Mouse (Mus musculus): ENCODE measurements around the gene Ybey. TPM values are rescaled to one million over a fixed set of nuclear protein-coding genes. Genes with fewer than 3 reads are reported as not detected.
A peak's percentile ranks its signal among the peaks of the same experiment; 100 is the strongest.

Ybey gene
- 1 to 10 TPM in 21 of 26 experiments, under 1 TPM in 4, not detected in 1; 0.37 to 7.0 (median 2.4) TPM for total RNA-seq (2018; cell fraction: chromatin; rRNA removed)
- 1 to 10 TPM in 22 of 26 experiments, under 1 TPM in 4; 0.57 to 3.4 (median 2.1) TPM for total RNA-seq (2018; cell fraction: cytosol; rRNA removed)
- total RNA-seq (2018; cell fraction: nucleus; rRNA removed): 1 to 10 TPM in 21 of 26 experiments, under 1 TPM in 5; 0.68 to 8.3 (median 2.2) TPM
- 1.3 to 2.1 TPM (median 1.9 TPM) in 3 replicates for polyA plus RNA-seq (2018)

GRCm38 (mm10) chr10:76468203-76469162 is at the start of gene Ybey, which contains the start of gene Mcm3ap:
Gene Ybey (minus strand): TSS chr10:76469114.
Gene Mcm3ap (plus strand): TSS chr10:76468927.
- Histone ChIP-seq H3K36me3 (ENCODE audit: inconsistent target) (peaks cover 25% of the 10 kb centered on the region), H3K79me2 (ENCODE audit: inconsistent target) (peaks cover 45% of the 10 kb centered on the region), H3K4me3 (ENCODE audit: inconsistent target) (peak within 1 kb of the TSS; percentile 85), H3K27ac (peak within 1 kb of the TSS; percentile 57)
- 2% methylated on average over 50 of the region's 55 CpGs for WGBS (ENCODE audit: missing documents)

- no peak overlapping the region for H3K27ac ChIP-seq
- H3K4me3 ChIP-seq (ENCODE audit: inconsistent target): no peak overlapping the region
- 62% methylated on average over 5 of the region's 5 CpGs for WGBS (ENCODE audit: missing documents)
- H3K36me3 ChIP-seq (ENCODE audit: inconsistent target): peaks cover 42% of the 10 kb centered on the region
- H3K79me2 ChIP-seq (ENCODE audit: inconsistent target): no peaks in the 10 kb centered on the region
Measured at GRCm38 (mm10) chr10:76512965-76513583, 44.2 kb upstream of the Ybey start.

GRCm38 (mm10) chr10:76505865-76506264 is 37.0 kb upstream of the Ybey start:
- Histone ChIP-seq H3K4me3 (ENCODE audit: inconsistent target) (no peak overlapping the region), H3K36me3 (ENCODE audit: inconsistent target) (peaks cover 78% of the 10 kb centered on the region), H3K27ac (no peak overlapping the region), H3K79me2 (ENCODE audit: inconsistent target) (no peaks in the 10 kb centered on the region)
- WGBS (ENCODE audit: missing documents): 91% methylated on average over 7 of the region's 7 CpGs

- no peak overlapping the region for H3K4me3 ChIP-seq (ENCODE audit: inconsistent target)
- peaks cover 86% of the 10 kb centered on the region for H3K36me3 ChIP-seq (ENCODE audit: inconsistent target)
- no peaks in the 10 kb centered on the region for H3K79me2 ChIP-seq (ENCODE audit: inconsistent target)
- no peak overlapping the region for H3K27ac ChIP-seq
- 95% methylated on average over 11 of the region's 11 CpGs for WGBS (ENCODE audit: missing documents)
Measured at GRCm38 (mm10) chr10:76504271-76504943, 35.5 kb upstream of the Ybey start.

GRCm38 (mm10) chr10:76497522-76497921 is 28.6 kb upstream of the Ybey start:
- Histone ChIP-seq H3K27ac (no peak overlapping the region), H3K79me2 (ENCODE audit: inconsistent target) (no peaks in the 10 kb centered on the region), H3K36me3 (ENCODE audit: inconsistent target) (peaks cover 93% of the 10 kb centered on the region), H3K4me3 (ENCODE audit: inconsistent target) (no peak overlapping the region)
- 93% methylated on average over 4 of the region's 4 CpGs for WGBS (ENCODE audit: missing documents)

- Histone ChIP-seq H3K36me3 (ENCODE audit: inconsistent target) (peaks cover 90% of the 10 kb centered on the region), H3K4me3 (ENCODE audit: inconsistent target) (no peak overlapping the region), H3K79me2 (ENCODE audit: inconsistent target) (no peaks in the 10 kb centered on the region), H3K27ac (no peak overlapping the region)
- WGBS (ENCODE audit: missing documents): 96% methylated on average over 7 of the region's 7 CpGs
Measured at GRCm38 (mm10) chr10:76496366-76496765, 27.5 kb upstream of the Ybey start.

- no peak overlapping the region for H3K27ac ChIP-seq
- no peak overlapping the region for H3K4me3 ChIP-seq (ENCODE audit: inconsistent target)
- H3K79me2 ChIP-seq (ENCODE audit: inconsistent target): no peaks in the 10 kb centered on the region
- WGBS (ENCODE audit: missing documents): 93% methylated on average over 6 of the region's 6 CpGs
- peaks cover 90% of the 10 kb centered on the region for H3K36me3 ChIP-seq (ENCODE audit: inconsistent target)
Measured at GRCm38 (mm10) chr10:76495501-76495900, 26.6 kb upstream of the Ybey start.

- H3K36me3 ChIP-seq (ENCODE audit: inconsistent target): peaks cover 85% of the 10 kb centered on the region
- no peak overlapping the region for H3K4me3 ChIP-seq (ENCODE audit: inconsistent target)
- no peaks in the 10 kb centered on the region for H3K79me2 ChIP-seq (ENCODE audit: inconsistent target)
- 92% methylated on average over 1 of the region's 1 CpGs for WGBS (ENCODE audit: missing documents)
- no peak overlapping the region for H3K27ac ChIP-seq
Measured at GRCm38 (mm10) chr10:76493527-76493926, 24.6 kb upstream of the Ybey start.

- 32% methylated on average over 15 of the region's 15 CpGs for WGBS (ENCODE audit: missing documents)
- no peak overlapping the region for H3K27ac ChIP-seq
- peaks cover 69% of the 10 kb centered on the region for H3K36me3 ChIP-seq (ENCODE audit: inconsistent target)
- no peak overlapping the region for H3K4me3 ChIP-seq (ENCODE audit: inconsistent target)
- H3K79me2 ChIP-seq (ENCODE audit: inconsistent target): no peaks in the 10 kb centered on the region
Measured at GRCm38 (mm10) chr10:76489205-76489604, 20.3 kb upstream of the Ybey start.

GRCm38 (mm10) chr10:76488265-76488664 is 19.4 kb upstream of the Ybey start:
- WGBS (ENCODE audit: missing documents): 70% methylated on average over 8 of the region's 8 CpGs
- no peak overlapping the region for H3K27ac ChIP-seq
- H3K36me3 ChIP-seq (ENCODE audit: inconsistent target): peaks cover 63% of the 10 kb centered on the region
- H3K79me2 ChIP-seq (ENCODE audit: inconsistent target): no peaks in the 10 kb centered on the region
- no peak overlapping the region for H3K4me3 ChIP-seq (ENCODE audit: inconsistent target)

- Histone ChIP-seq H3K4me3 (ENCODE audit: inconsistent target) (no peak overlapping the region), H3K79me2 (ENCODE audit: inconsistent target) (no peaks in the 10 kb centered on the region), H3K36me3 (ENCODE audit: inconsistent target) (peaks cover 67% of the 10 kb centered on the region), H3K27ac (no peak overlapping the region)
- 9% methylated on average over 2 of the region's 2 CpGs for WGBS (ENCODE audit: missing documents)
Measured at GRCm38 (mm10) chr10:76486302-76486701, 17.4 kb upstream of the Ybey start.

GRCm38 (mm10) chr10:76481480-76481879 is 12.6 kb upstream of the Ybey start:
- Histone ChIP-seq H3K36me3 (ENCODE audit: inconsistent target) (peaks cover 73% of the 10 kb centered on the region), H3K79me2 (ENCODE audit: inconsistent target) (no peaks in the 10 kb centered on the region), H3K27ac (no peak overlapping the region), H3K4me3 (ENCODE audit: inconsistent target) (no peak overlapping the region)
- 98% methylated on average over 6 of the region's 6 CpGs for WGBS (ENCODE audit: missing documents)

GRCm38 (mm10) chr10:76480851-76481250 is 11.9 kb upstream of the Ybey start:
- WGBS (ENCODE audit: missing documents): 96% methylated on average over 13 of the region's 13 CpGs
- Histone ChIP-seq H3K4me3 (ENCODE audit: inconsistent target) (no peak overlapping the region), H3K27ac (no peak overlapping the region), H3K36me3 (ENCODE audit: inconsistent target) (peaks cover 78% of the 10 kb centered on the region), H3K79me2 (ENCODE audit: inconsistent target) (no peaks in the 10 kb centered on the region)

- 98% methylated on average over 5 of the region's 5 CpGs for WGBS (ENCODE audit: missing documents)
- Histone ChIP-seq H3K4me3 (ENCODE audit: inconsistent target) (no peak overlapping the region), H3K79me2 (ENCODE audit: inconsistent target) (peaks cover 61% of the 10 kb centered on the region), H3K27ac (no peak overlapping the region), H3K36me3 (ENCODE audit: inconsistent target) (peaks cover 65% of the 10 kb centered on the region)
Measured at GRCm38 (mm10) chr10:76473759-76474158, 4.8 kb upstream of the Ybey start.
